In genomic region chr2:173110571-173110970, GRCm38 (mm10) we compare ENCODE assay signal across 32 mouse cellular contexts. TPM values are rescaled to one million over a fixed set of nuclear protein-coding genes. Genes with fewer than 3 reads are reported as not detected.
"Had no signal": no experiment of that assay in that cellular context is flagged by ENCODE, and none has a peak within 500 bp of the region (broad histone marks: within the 10 kb centered on the region; RNA-seq: fewer than 3 reads in every experiment).

No protein-coding gene starts in this region.

- ATAC-seq: hindbrain, embryonic 16.5 days; inflammation-experienced regulatory T-cells, adult 6 months; intestine, embryonic 15.5 days; intestine, postnatal 0 days had no signal

- H3K4me3 ChIP-seq: heart, embryonic 10.5 days; heart, embryonic 12.5 days; hindbrain, embryonic 10.5 days; hindbrain, embryonic 12.5 days; intestine, embryonic 15.5 days; layer of hippocampus, adult 2 months; left cerebral cortex, adult 2 months; limb, embryonic 10.5 days; limb, embryonic 12.5 days; liver, embryonic 13.5 days; liver, embryonic 15.5 days had no signal

- H3K27me3 ChIP-seq: heart, embryonic 12.5 days; intestine, embryonic 15.5 days had no signal

- DNase-seq: gastrocnemius, postnatal 14 days; gastrocnemius, postnatal 36 days; heart, adult 18-20 months; heart, postnatal 10 days; heart, postnatal 4 days; kidney, adult 18-20 months; kidney, adult 8-10 months; kidney, postnatal 10 days; kidney, postnatal 4 days; liver; liver, embryonic 13.5 days had no signal

- H3K4me1 ChIP-seq: hindbrain, embryonic 10.5 days; hindbrain, embryonic 12.5 days; intestine, embryonic 15.5 days; limb, embryonic 12.5 days had no signal

- H3K27ac ChIP-seq: heart, embryonic 10.5 days; hindbrain, embryonic 10.5 days; hindbrain, embryonic 12.5 days; hindbrain, embryonic 14.5 days; intestine, embryonic 15.5 days; layer of hippocampus, adult 2 months; left cerebral cortex, adult 2 months; limb, embryonic 10.5 days; limb, embryonic 12.5 days; liver, embryonic 13.5 days; liver, embryonic 15.5 days had no signal

- H3K4me2 ChIP-seq: heart, embryonic 12.5 days; hindbrain, embryonic 12.5 days; hindbrain, embryonic 14.5 days; intestine, embryonic 15.5 days; limb, embryonic 12.5 days; liver, embryonic 13.5 days; liver, embryonic 15.5 days had no signal

- H3K9me3 ChIP-seq: heart, embryonic 10.5 days; intestine, embryonic 15.5 days; limb, embryonic 10.5 days; liver, embryonic 15.5 days had no signal

- H3K9ac ChIP-seq: heart, embryonic 12.5 days; hindbrain, embryonic 12.5 days; hindbrain, embryonic 14.5 days; intestine, embryonic 15.5 days; limb, embryonic 12.5 days; liver, embryonic 13.5 days; liver, embryonic 15.5 days had no signal

- H3K36me3 ChIP-seq: heart, embryonic 10.5 days; heart, embryonic 12.5 days; hindbrain, embryonic 10.5 days; hindbrain, embryonic 12.5 days; intestine, embryonic 15.5 days; limb, embryonic 10.5 days; limb, embryonic 12.5 days; liver, embryonic 13.5 days; liver, embryonic 15.5 days had no signal

RNA-seq across cellular contexts. Expression of gene Ctcfl, which starts 8.8 kb away (rescaled TPM):
- total RNA-seq: gastrocnemius, postnatal 14 days; granulocyte monocyte progenitor cell, adult 5-6 weeks; layer of hippocampus, adult 2 months; layer of hippocampus, postnatal 10 days; layer of hippocampus, postnatal 25 days; left cerebral cortex, postnatal 14 days had no signal
- polyA plus RNA-seq: inflammation-experienced regulatory T-cells, adult 6 months; limb, embryonic 14.5 days had no signal

RNA-seq across cellular contexts. Expression of gene Pck1, which starts 42.3 kb away (rescaled TPM):
- total RNA-seq: granulocyte monocyte progenitor cell, adult 5-6 weeks; layer of hippocampus, adult 2 months; layer of hippocampus, postnatal 10 days; layer of hippocampus, postnatal 25 days; left cerebral cortex, postnatal 14 days; left cerebral cortex, postnatal 36 days had no signal
- polyA plus RNA-seq: heart, embryonic 10.5 days; heart, embryonic 14.5 days; hindbrain, embryonic 10.5 days; hindbrain, embryonic 12.5 days; hindbrain, embryonic 14.5 days; hindbrain, embryonic 16.5 days; inflammation-experienced regulatory T-cells, adult 6 months; limb, embryonic 10.5 days had no signal
